Mouse (Mus musculus): ENCODE results near the gene Gm5800. TPM values are rescaled to one million over a fixed set of nuclear protein-coding genes. Genes with fewer than 3 reads are reported as not detected.

The Gm5800 gene
- polyA plus RNA-seq, 1 experiment from 2014 or later, result not detected

Other genes with a start within 250 kb of the Gm5800 start
- gene Gm5622, start 164.4 kb downstream of the Gm5800 start, polyA plus RNA-seq (2014; fragmentation: Nextera tagmentation; extraction: Ambion mirVana), result not detected in 2 replicates
- not detected in 2 replicates for gene Gm17175, start 143.1 kb downstream of the Gm5800 start, polyA plus RNA-seq (2014; fragmentation: Nextera tagmentation; extraction: Ambion mirVana)
- not detected in 2 replicates for gene Gm17174, start 125.0 kb downstream of the Gm5800 start, polyA plus RNA-seq (2014; fragmentation: Nextera tagmentation; extraction: Ambion mirVana)
- gene Gm17078, start 105.9 kb downstream of the Gm5800 start, polyA plus RNA-seq (2014; fragmentation: Nextera tagmentation; extraction: Ambion mirVana), result not detected in 2 replicates
- gene Gm4181, start 81.5 kb downstream of the Gm5800 start, polyA plus RNA-seq (2014; fragmentation: Nextera tagmentation; extraction: Ambion mirVana), result not detected in 2 replicates
- gene Gm17079, start 21.7 kb downstream of the Gm5800 start, polyA plus RNA-seq (2014; fragmentation: Nextera tagmentation; extraction: Ambion mirVana), result not detected in 2 replicates
- gene Ang4, start 56.4 kb upstream of the Gm5800 start, polyA plus RNA-seq (2014; fragmentation: Nextera tagmentation; extraction: Ambion mirVana), result not detected in 2 replicates
- gene AY358078, start 82.9 kb upstream of the Gm5800 start, polyA plus RNA-seq (2014; fragmentation: Nextera tagmentation; extraction: Ambion mirVana), result not detected in 2 replicates
- not detected in 2 replicates for gene Ear6, start 136.5 kb upstream of the Gm5800 start, polyA plus RNA-seq (2014; fragmentation: Nextera tagmentation; extraction: Ambion mirVana)
- 58.8 and 58.9 TPM in 2 replicates for gene Mettl17, start 167.7 kb upstream of the Gm5800 start, polyA plus RNA-seq (2014; fragmentation: Nextera tagmentation; extraction: Ambion mirVana)
- gene Slc39a2, start 175.7 kb upstream of the Gm5800 start, polyA plus RNA-seq (2014; fragmentation: Nextera tagmentation; extraction: Ambion mirVana), result 0.23 and 0.40 TPM in 2 replicates
- 8.2 and 10.4 TPM in 2 replicates for gene Ndrg2, start 197.0 kb upstream of the Gm5800 start, polyA plus RNA-seq (2014; fragmentation: Nextera tagmentation; extraction: Ambion mirVana)
- not detected in 2 replicates for gene Tppp2, start 201.2 kb upstream of the Gm5800 start, polyA plus RNA-seq (2014; fragmentation: Nextera tagmentation; extraction: Ambion mirVana)
- not detected in 2 replicates for gene Rnase13, start 205.6 kb upstream of the Gm5800 start, polyA plus RNA-seq (2014; fragmentation: Nextera tagmentation; extraction: Ambion mirVana)

Measured in neural tube, embryonic 11.5 days (tissue).